Mouse (Mus musculus): Measurements from ENCODE around the gene Fgfr2. TPM values are rescaled to one million over a fixed set of nuclear protein-coding genes. Genes with fewer than 3 reads are reported as not detected.

The Fgfr2 gene
- total RNA-seq, 2 experiments from 2014 or later = not detected

DNA sequence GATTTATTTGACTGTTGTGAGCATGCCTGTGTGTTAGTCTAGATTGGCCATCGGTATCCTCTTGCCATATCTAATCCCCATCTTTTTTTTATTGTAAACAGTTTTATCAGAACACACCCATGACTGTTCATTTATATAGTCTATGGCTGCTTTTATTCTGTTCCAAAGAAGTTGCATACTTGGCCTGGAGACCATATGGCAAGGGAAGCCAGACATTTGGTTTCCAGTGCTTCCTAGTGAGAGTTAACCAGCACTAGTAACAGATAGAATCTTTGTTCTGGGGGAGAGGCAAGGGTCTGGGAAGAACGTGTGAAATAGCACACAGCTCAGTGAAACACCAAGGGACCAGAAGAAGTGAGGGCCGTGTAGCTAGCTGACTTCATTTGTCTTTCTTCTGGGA, 2153.6 kb downstream of the Fgfr2 start:
- no peak for ATAC-seq (replicated peaks; ENCODE audit: poor library complexity)

DNA sequence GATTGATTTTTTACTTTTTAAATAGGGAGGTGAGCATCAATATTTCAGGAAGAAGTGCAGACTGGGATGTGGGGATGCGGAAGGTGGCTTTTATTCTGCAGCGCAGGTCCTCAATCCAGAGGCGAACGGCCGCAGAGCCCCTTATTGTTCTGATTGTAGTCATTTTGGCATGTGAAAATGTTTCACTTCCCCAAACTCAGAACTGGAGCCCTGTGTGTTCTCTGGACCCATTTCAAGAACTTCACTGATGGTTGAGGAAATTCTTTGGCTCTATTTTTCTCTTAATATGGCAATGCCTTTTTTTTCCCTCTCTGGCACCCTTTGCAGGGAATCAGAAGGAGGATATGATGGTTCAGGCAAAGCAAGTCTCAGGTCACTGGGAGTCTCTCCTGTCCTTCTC, 2154.1 kb downstream of the Fgfr2 start:
- 0 out of 2 replicates have a peak, but pooled peaks have one; percentile 39 for ATAC-seq (replicated peaks; ENCODE audit: poor library complexity)

DNA sequence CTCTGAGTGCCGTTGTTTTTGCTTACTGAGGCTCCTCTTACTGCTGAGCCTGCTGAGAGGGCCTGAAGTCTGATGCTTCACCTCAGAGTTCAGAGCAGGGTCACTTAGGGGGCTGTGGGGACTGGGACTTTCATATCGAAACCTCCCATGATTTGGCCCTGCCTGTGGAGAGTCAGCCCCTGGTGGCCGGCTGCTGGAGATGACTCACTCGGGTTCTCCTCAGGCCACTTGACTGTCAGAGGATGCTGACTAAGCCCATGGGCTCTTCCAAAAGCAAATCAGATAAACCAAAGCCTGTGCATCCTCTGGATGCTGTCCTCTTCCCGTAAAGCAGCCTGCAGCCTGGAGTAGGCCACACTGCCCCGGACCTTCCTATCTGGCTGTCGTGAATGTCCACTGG, 2154.6 kb downstream of the Fgfr2 start:
- no peak for ATAC-seq (replicated peaks; ENCODE audit: poor library complexity)

DNA sequence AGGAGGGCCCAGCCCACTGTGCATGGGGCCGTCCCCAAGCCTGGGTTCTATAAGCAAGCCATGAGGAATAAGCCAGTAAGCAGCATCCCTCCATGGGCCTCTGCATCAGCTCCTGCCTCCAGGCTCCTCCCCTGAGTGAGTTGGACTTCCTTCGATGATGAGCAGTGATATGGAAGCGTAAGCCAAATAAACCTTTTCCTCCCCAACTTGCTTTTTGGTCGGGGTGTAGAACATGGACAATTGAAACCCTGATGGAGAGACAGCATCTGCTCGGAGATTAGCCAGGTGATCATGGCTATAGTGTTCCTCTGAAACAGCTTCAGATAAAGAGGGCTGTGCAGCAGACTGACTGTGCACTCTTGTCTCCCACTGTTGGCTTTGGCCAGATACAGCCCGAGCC, 2155.2 kb downstream of the Fgfr2 start:
- ATAC-seq (replicated peaks; ENCODE audit: poor library complexity) = no peak

DNA sequence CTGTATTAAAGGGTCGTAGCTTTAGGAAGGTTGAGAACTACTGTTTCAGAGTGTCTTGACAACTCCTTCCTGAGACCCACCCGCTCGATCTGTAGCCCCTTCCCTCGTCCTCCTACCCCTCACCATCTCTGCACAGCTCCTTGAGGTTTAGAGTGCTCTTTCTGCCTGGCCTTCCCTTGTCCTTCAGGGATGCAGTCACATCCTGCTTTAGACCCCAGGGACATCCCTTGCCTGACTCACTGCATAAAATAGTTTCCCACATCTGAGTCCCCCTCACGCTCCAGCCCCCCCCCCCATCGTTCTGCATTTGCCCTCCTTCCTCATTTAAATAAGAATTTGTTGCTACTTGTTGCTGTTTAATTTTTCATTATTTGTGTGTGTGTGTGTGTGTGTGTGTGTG, 2156.3 kb downstream of the Fgfr2 start:
- ATAC-seq (replicated peaks; ENCODE audit: poor library complexity) = no peak

DNA sequence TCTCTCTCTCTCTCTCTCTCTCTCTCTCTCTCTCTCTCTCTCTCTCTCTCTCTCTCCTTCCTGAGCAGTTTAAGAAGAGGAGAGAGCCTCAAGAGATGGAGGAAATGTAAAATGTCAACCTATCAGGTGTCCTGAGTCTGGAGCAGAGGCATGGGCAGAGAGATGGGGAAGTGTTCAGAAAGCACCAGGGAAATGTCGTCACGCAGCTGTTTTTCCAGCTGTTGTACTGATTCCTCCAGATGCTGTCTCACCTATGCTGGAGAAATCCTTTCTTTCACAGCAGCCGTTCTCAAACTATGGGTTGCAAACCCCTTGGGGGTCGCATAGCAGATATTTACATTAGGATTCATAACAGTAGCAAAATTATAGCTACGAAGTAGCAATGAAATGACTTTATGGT, 2156.7 kb downstream of the Fgfr2 start:
- ATAC-seq (replicated peaks; ENCODE audit: poor library complexity) = no peak

DNA sequence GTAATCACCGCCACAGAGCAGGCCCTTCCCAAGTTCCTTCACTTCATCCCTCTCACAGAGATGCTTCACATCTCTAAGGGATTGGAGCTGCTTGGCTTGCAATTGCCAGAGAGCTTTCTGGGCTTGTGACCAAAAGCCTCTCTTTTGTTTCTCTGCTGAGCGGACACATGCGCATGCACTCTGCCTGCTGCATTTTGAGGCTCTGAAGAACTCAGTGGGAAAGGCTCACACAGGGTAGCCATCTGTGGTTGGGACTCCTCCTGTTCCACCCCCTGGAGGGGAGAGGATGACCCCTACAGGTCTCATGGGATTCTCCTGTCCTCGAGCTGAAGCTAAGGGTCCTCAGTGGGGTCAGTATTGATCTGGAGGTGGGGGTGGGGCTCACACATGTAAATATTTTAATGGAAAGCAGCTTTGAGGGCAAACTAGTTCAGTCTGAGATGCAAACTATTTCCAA, 2157.2 kb downstream of the Fgfr2 start:
- ATAC-seq (replicated peaks; ENCODE audit: poor library complexity) = no peak

DNA sequence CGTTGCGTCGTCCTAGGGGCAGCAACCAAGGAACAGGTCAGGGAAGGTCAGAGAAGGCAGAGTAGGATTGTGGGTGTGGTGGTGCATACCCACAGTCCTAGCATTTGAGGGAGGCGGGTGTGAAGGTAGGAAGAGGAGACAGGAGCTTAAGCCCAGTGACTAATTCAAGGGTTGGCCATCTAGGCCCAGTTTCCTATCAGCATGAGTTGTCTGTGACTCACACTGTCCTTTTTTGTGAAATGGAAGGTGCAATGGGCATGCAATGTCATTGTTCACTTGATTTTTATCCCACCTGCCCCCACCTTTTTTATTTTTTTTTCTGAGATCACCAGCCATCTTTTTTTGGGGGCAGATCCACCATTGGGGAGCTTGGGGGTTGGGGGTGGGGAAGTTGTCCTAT, 2157.8 kb downstream of the Fgfr2 start:
- no peak for ATAC-seq (replicated peaks; ENCODE audit: poor library complexity)

DNA sequence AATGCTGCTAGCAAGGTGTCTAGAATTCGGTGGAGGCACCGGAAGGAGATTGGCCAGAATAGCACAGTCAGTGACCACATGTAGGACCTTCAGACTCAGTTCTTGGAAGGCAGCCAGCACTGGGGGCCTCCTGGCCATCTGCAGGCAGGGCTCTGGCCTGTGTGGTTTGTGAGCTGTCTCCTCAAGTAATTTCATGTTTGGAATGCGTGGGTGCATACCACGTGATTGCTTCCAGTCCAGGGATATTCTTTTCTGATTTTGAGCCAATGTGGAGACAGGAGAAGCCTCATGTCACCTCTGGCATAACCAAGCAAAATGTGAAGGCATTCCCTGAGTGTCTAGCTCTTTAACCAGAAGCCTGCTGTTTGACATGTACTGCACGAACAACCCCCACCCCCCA, 2158.5 kb downstream of the Fgfr2 start:
- ATAC-seq (replicated peaks; ENCODE audit: poor library complexity) = no peak

DNA sequence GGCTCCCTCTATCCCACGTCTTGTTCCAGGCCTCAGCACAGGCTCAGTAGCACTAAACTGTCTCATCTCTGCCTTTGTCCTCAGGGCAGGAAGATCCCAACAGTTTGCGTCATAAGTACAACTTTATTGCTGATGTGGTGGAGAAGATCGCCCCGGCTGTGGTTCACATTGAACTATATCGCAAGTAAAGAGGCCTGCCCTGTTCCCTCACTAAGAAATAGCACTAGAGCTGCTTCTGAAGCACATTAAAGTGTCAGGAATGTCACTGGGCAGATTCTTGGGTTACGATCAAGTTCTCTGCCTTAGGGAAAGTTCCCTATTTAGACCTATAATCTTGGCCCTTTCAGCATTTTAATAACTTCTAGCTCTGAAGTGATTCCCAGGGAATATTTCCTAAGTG, 2161.7 kb downstream of the Fgfr2 start:
- no peak for ATAC-seq (replicated peaks; ENCODE audit: poor library complexity)

DNA sequence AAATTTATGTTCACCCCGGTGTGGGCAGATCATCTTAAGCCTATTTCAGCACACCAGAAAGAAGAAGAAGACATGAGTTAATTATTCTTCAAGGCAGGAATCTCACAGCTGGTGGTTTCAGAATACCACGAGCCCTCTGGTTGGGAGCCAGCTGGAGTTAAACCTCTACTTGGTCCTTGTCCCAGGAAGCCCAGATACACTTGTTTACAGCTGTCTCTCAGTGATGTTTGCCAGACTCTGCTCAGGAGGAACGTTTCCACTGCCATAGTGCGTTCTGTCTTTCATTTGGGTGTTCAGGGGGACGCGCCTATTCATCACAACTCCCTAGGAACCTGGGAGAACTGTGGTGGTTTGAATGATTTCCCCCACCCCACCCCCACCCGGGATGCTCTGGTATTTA, 2163.3 kb downstream of the Fgfr2 start:
- ATAC-seq (replicated peaks; ENCODE audit: poor library complexity) = no peak

DNA sequence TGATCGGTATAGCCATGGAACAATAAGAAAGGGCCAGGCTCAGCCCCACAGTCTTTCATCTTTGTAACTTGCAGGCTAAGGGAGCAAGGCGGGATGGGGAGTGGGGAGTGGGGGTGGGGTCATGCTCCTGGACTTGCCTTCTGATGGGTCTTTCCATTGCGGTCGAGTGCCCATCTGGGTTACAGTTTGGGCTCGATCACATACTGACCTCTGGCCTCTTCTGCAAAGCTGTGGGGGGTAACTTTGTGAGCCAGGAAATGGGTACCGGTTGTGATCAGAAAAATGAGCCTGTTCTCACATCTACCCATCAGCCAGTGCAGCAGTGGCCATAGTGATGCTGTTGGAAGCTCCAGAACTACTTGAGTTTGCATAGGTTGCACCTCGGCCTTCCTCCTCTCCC, 2164.6 kb downstream of the Fgfr2 start:
- no peak for ATAC-seq (replicated peaks; ENCODE audit: poor library complexity)

DNA sequence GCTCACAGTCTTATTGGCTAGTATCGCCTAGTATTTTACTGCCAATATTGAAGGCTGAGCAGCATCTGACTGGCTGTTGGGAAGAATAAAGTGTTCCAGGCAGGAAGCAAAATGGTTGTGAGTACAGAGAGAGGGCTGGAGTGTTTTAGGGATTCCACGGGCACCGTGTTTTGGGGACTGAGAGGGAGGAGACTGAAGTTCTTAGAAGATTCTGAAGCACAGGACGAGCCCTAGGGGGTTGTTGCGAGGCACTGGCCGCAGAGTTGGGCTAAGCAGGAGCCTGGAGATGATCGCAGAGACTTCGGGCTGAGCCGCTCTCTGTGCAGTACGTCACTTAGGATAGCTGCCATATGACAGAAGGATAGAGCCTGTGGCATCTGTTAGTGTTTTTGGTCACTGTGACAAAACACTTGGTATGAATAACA, 2169.0 kb downstream of the Fgfr2 start:
- ATAC-seq (replicated peaks; ENCODE audit: poor library complexity) = no peak

DNA sequence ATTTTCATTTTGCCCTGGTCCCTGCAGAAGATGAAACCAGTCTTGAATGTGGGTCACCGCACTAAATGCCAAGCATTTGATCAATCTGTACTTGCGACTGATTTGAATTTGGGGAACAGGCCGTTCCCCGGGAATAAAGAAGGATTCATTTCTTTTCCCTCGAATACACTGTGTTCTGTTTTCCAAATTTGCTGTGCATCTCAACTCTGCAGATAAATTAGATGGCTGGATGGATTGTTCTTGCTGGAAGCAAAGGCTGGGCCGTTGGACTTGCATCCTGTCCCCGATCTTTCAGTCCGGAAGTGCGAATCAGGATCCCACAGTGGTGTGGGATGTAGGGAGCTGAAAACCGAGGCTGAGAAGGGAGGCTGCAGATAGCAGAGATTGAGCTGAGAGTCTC, 2169.8 kb downstream of the Fgfr2 start:
- no peak for ATAC-seq (replicated peaks; ENCODE audit: poor library complexity)

DNA sequence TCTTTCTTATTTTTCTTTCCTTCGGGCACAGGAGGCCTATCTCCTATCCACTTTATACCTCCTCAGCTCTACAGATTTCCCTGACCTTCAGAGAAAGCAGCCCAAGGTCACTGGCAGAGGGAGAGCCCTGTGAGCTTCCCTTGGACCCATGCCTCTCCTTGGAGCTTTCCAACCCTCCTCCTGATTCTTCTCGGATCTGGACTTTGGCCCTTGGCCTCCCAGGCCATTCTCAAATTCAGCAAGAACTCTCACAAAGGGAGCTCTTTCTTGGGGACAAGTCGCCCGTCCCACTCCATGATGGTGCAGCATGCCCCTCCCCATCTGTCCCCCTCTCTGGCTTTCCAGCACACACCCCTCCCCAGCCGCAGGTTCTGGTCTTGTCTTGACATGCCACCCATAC, 2172.1 kb downstream of the Fgfr2 start:
- ATAC-seq (replicated peaks; ENCODE audit: poor library complexity) = no peak

DNA sequence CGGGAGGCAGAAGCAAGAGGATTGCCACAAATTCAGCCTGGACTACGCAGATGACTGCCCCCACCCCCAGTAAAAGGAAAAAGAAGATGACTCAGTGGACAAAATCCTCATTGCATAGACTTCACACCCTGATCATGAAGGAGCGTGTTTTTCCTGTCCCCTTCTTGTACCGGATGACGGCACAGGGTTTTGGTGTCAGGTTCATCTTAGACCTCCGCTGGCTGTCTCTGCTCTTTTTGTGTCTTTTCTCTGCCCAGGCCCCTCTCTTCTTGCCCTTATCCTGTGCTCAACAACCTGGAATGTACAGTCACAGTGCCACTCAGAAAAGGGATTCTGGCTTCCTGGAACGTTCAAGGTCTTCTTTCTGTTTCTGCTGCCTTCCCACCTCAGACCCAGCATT, 2172.7 kb downstream of the Fgfr2 start:
- no peak for ATAC-seq (replicated peaks; ENCODE audit: poor library complexity)

DNA sequence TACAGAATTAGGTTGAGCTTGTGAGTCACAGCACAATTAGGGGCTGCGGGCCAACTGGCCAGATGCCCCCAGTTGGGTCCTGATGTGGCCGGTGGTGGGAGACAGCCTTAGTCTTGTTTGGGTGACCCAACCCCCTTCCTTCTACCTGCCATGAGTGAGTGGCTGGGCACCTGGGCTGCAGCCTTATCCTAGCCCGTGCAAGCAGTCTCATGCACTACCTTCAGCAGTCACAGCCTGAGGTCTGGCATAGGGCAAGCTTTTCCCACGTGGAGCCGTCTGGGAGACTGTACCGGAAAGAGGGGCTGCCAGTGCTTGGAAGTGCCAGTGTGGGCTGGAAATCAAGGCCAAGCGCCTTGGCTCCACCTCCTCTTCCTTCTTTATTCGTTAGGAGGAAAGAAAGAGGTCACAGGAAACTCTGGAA, 2173.8 kb downstream of the Fgfr2 start:
- ATAC-seq (replicated peaks; ENCODE audit: poor library complexity) = no peak

DNA sequence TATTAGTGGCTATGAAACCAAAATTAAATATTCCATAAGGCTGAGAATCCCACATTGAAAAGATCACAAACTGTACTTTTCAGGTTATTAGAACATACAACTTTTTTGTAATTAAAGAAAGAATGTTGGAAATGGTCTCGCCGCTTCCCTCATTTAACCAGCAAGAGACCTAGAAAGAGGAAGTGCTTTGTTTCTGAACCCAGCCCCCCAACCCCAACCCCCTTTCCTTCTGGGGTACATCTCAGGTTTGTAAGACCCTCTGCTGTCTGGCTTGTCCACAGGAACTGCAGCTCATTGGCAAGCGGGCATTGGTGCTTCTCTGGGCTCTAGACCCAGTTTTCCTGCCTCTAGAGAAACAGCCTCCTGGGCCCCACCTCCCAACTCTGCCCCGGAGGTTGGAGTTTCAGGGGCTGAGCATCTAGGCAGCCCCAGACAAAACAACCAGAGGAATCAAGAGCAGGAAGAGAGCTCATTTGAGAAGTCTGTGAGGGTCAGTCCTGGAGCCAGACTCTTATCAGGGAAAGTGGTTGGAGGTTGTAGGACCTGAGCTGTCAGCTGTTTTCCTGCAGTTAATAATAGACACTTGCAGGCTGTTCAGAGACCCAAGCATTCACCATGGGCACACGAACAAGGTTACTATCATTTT, 2174.5 kb downstream of the Fgfr2 start:
- ATAC-seq (replicated peaks; ENCODE audit: poor library complexity) = peak; percentile 54; the same call in 1 of the 2 replicates

DNA sequence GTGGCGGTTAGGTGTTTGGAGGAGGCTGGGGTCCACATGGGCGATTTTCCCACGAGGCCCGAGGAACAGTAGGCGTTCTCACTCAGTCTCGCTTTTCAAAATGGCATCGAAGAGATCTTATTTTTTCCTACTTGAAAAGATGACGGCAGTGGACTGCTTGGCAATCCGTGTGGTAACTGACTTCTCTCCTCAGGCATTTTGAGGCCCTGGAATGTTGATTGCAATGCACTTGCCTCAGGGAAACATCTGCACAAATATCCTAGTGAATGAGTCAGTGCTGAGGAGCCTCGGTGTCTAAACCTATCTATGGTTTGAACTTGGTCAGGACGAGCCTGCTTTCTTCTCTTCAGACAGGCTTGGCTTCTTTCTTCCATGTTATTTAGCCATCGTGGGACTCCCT, 2176.8 kb downstream of the Fgfr2 start:
- no peak for ATAC-seq (replicated peaks; ENCODE audit: poor library complexity)

DNA sequence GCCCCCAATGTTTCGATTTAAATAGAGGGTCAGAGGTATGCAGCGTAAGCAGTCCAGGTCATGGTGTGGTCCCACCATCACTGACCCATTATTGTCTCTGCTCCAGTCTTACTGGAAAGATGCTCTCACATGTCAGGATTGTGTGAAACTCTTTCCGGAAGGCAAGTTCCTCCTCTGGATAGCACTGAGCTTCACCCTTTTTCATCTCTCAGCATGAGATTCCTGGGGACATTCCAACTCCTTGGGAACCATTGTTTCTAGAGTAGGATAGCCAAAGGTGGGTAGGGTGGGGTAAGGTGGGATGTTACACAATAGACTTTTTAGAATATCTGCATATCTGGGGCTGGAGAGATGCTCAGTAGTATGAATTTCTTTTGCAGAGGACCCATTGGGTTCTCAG, 2177.4 kb downstream of the Fgfr2 start:
- no peak for ATAC-seq (replicated peaks; ENCODE audit: poor library complexity)

DNA sequence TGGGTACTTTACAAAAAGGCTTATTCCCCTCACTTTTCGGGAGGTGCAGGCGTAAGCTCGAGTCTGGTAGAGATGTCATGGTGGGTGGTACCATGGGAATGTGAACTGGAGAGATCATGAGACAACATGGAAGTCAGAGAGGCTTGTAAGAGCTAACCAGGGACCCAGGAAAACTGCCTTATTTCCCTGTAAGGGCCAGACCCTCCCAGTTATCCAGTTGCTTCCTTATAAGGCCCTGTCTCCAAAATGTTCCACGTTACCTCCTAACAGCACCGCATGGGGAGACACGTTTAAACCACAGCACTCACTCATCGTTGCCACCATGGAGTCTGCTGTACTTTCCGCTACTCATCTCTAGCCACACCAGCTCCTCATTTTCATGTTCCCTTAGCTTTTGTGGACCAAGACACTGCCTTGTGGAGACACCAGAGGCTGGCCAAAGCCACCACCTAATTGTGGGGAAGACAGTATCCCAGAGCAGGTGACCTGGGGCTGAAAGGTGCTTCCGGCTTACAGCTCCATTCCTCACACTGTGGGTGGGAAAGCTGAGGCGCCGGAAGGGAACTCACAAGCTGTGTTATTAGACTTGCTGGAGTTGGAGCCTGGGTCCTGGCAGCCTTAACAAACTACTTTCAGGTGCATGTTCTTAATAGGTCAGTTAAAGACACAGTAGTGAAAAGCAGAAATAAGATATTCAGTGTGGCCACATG, 2178.2 kb downstream of the Fgfr2 start:
- no peak for ATAC-seq (replicated peaks; ENCODE audit: poor library complexity)

DNA sequence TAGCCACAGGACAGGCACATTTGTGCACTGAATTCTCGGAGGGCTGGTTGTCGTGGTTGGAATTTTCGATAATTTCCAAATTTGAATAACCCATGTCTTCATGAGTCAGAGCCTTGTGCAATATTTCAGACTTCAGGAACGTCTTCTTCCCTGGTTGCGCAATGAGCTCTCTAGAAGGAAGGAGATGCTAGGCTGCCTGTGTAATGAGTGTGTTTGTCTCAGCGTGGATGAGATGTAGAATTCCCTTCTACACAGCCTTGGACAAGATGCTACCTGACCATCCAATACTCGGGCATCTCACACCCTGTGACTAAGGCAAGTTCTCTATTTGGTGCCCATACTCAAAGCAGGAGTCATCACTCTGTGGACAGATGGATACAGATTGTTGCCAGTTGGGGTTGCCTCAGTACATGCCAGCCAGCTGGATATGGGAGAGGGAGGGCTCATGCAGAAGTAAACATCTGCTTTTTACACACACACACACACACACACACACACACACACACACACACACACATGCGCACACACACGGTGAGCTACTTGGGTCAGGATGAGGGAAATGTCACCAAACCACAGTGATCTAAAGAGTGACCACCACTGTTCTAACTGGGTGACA, 2179.8 kb downstream of the Fgfr2 start:
- peak; percentile 92 for ATAC-seq (replicated peaks; ENCODE audit: poor library complexity)
